Mouse (Mus musculus): ENCODE results near the gene Tmx4. TPM values are rescaled to one million over a fixed set of nuclear protein-coding genes. Genes with fewer than 3 reads are reported as not detected.
A peak's percentile ranks its signal among the peaks of the same experiment; 100 is the strongest.

Gene Tmx4
- 31.6 and 32.3 TPM in 2 replicates for polyA plus RNA-seq (2016; fragmentation: Nextera tagmentation; extraction: Ambion mirVana)

DNA sequence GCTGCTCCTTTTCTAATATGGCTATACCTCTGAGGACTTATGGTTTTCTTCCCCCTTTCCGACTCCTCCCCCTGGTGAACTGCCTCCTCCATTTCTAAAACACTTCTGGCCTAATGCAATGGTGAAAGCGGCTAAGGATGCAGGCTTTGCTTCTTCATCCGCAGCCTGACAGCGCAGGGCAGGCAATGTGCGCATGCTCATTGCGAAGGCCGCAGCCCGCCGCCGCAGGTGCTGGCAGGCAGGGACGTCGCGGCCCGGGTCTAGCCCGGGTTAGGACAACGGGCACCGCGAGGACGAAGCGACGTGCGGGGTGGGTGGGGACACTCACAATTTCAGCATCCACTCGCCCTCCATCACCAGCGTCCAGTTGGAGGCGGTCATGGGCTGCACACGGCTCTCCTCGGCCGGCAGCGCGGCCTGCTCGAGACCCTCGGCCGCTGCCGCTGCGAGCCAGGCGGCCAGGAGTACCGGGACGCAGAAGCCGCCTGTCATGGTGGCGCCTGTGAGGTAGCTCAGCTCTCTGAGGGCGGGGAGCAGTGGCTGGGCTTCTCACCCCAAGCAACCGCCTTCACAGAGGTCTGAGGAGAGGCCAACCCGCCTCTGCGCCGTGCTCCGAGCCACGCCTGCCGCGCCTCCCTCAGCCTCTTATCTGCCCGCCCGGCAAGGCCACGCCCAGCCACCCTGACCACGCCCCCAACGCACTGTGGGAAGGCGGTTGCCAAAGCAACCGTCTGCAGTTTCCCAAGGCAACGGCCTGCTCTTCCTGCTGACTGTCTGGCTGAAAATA lies at the start of gene Tmx4:
TSS of gene Tmx4 (minus strand) at position 632 of the 787 bp plus-strand sequence.
- ATAC-seq (ENCODE audit: insufficient number of reproducible peaks, insufficient read depth, low FRiP score, low TSS enrichment), result peak; percentile 99
- Histone ChIP-seq H3K9me3 (no peaks in the 10 kb centered on the region), H3K27me3 (no peaks in the 10 kb centered on the region), H3K4me1 (peaks cover 9% of the 10 kb centered on the region; the same call in 1 of the 2 replicates), H3K4me2 (replicated peaks) (peak within 1 kb of the TSS; percentile 60), H3K27ac (peak within 1 kb of the TSS; percentile 95), H3K9ac (peak within 1 kb of the TSS; percentile 72), H3K36me3 (no peaks in the 10 kb centered on the region), H3K4me3 (peak within 1 kb of the TSS; percentile 76)
- under 1% methylated on average over 57 of the region's 57 CpGs for WGBS

- ATAC-seq (ENCODE audit: insufficient number of reproducible peaks, insufficient read depth, low FRiP score, low TSS enrichment), result no peak
- Histone ChIP-seq H3K36me3 (no peaks in the 10 kb centered on the region), H3K4me3 (no peak overlapping the region), H3K4me2 (replicated peaks) (no peak overlapping the region), H3K27me3 (no peaks in the 10 kb centered on the region), H3K9ac (no peak overlapping the region), H3K4me1 (no peaks in the 10 kb centered on the region), H3K9me3 (no peaks in the 10 kb centered on the region), H3K27ac (no peak overlapping the region)
- 63% methylated on average over 1 of the region's 1 CpGs for WGBS
These were observed 48.2 kb upstream of the Tmx4 start for GRCm38 (mm10) chr2:134692125-134692524.

GRCm38 (mm10) chr2:134691055-134691454 lies 47.1 kb upstream of the Tmx4 start:
- H3K27me3 ChIP-seq, result no peaks in the 10 kb centered on the region
- ATAC-seq (ENCODE audit: insufficient number of reproducible peaks, insufficient read depth, low FRiP score, low TSS enrichment), result no peak
- H3K4me2 ChIP-seq (replicated peaks), result no peak overlapping the region
- no peak overlapping the region for H3K9ac ChIP-seq
- WGBS, result 85% methylated on average over 7 of the region's 7 CpGs
- H3K4me3 ChIP-seq, result no peak overlapping the region
- no peaks in the 10 kb centered on the region for H3K9me3 ChIP-seq
- H3K27ac ChIP-seq, result no peak overlapping the region
- H3K36me3 ChIP-seq, result no peaks in the 10 kb centered on the region
- no peaks in the 10 kb centered on the region for H3K4me1 ChIP-seq

DNA sequence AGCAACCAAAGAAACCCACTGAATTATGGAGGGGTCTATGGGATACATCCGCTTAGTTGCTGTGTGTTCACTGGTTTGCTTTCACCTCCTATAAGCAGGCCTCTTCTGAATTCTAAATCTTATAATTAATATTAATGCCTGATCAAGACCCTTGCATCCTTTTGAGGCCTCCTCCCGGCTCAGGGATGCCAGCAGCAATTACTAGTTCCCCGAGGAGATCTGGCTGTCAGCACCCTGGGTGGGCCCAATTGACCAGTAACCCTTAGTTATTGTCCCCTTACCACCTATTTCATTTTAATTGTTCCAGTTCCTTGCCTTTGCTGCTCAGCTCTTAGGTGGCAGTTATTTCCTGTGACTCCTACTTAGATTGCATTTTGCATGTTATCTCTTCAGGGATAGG lies 38.4 kb upstream of the Tmx4 start:
- no peak overlapping the region for H3K27ac ChIP-seq
- H3K9me3 ChIP-seq, result no peaks in the 10 kb centered on the region
- no peak overlapping the region for H3K4me3 ChIP-seq
- H3K4me2 ChIP-seq (replicated peaks), result no peak overlapping the region
- ATAC-seq (ENCODE audit: insufficient number of reproducible peaks, insufficient read depth, low FRiP score, low TSS enrichment), result no peak
- no peaks in the 10 kb centered on the region for H3K36me3 ChIP-seq
- 50% methylated on average over 3 of the region's 3 CpGs for WGBS
- no peak overlapping the region; the same call in 1 of the 2 replicates for H3K9ac ChIP-seq
- H3K27me3 ChIP-seq, result no peaks in the 10 kb centered on the region
- no peaks in the 10 kb centered on the region for H3K4me1 ChIP-seq

- Histone ChIP-seq H3K27me3 (no peaks in the 10 kb centered on the region), H3K9me3 (no peaks in the 10 kb centered on the region), H3K9ac (no peak overlapping the region), H3K36me3 (no peaks in the 10 kb centered on the region), H3K4me3 (no peak overlapping the region), H3K27ac (no peak overlapping the region), H3K4me1 (no peaks in the 10 kb centered on the region), H3K4me2 (replicated peaks) (no peak overlapping the region)
- no peak for ATAC-seq (ENCODE audit: insufficient number of reproducible peaks, insufficient read depth, low FRiP score, low TSS enrichment)
- WGBS, result 27% methylated on average over 9 of the region's 9 CpGs
These were observed 37.5 kb upstream of the Tmx4 start for GRCm38 (mm10) chr2:134681271-134681961.

- ATAC-seq (ENCODE audit: insufficient number of reproducible peaks, insufficient read depth, low FRiP score, low TSS enrichment), result no peak
- Histone ChIP-seq H3K4me2 (replicated peaks) (no peak overlapping the region), H3K27ac (no peak overlapping the region), H3K4me1 (no peaks in the 10 kb centered on the region), H3K9ac (no peak overlapping the region), H3K9me3 (no peaks in the 10 kb centered on the region), H3K36me3 (no peaks in the 10 kb centered on the region), H3K4me3 (no peak overlapping the region), H3K27me3 (no peaks in the 10 kb centered on the region)
- WGBS, result 74% methylated on average over 3 of the region's 3 CpGs
These were observed 35.6 kb upstream of the Tmx4 start for GRCm38 (mm10) chr2:134679567-134679966.

DNA sequence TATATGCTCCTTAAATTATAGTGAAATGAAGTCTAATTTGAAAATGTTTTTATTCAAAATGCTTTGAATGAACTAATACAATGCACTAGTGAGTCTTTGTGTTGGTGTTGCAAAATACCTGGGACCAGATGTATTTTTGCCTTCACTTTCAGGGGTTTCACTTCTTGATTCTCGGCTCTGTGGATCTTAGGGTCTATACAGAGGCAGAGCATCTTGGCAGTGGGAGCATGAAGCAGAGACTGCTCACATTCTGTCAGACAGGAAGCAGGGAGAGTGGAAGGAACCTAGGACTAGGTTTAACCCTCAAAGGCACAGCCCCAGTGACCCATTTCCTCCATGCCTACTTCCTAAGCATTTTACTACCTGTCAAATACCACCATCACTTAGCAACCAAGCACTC lies 31.5 kb upstream of the Tmx4 start:
- Histone ChIP-seq H3K9me3 (no peaks in the 10 kb centered on the region), H3K4me2 (replicated peaks) (no peak overlapping the region), H3K27me3 (no peaks in the 10 kb centered on the region), H3K4me1 (no peaks in the 10 kb centered on the region), H3K9ac (no peak overlapping the region), H3K4me3 (no peak overlapping the region), H3K27ac (no peak overlapping the region), H3K36me3 (no peaks in the 10 kb centered on the region)
- 83% methylated on average over 1 of the region's 1 CpGs for WGBS
- no peak for ATAC-seq (ENCODE audit: insufficient number of reproducible peaks, insufficient read depth, low FRiP score, low TSS enrichment)

DNA sequence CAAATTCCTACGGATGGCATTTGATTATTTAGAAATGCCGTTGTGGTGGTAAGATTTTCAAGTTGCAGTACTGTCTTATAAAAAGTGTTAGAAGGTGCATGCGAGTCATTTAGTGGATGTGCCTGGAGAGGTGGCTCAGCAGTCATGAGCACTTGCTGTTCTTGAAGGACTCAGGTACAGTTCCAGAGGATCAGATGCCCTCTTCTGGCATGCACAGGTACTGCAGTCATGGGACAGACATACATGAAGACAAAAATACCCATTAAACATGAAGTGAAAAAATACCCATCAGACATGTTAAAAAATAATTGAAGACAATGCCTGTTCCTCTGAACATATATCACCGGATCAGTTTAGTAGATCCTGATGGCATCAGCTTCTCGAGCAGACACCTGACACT lies 29.7 kb upstream of the Tmx4 start:
- H3K27me3 ChIP-seq, result no peaks in the 10 kb centered on the region
- H3K9me3 ChIP-seq, result no peaks in the 10 kb centered on the region
- no peak overlapping the region for H3K4me2 ChIP-seq (replicated peaks)
- H3K4me1 ChIP-seq, result no peaks in the 10 kb centered on the region
- no peaks in the 10 kb centered on the region for H3K36me3 ChIP-seq
- no peak overlapping the region for H3K9ac ChIP-seq
- ATAC-seq (ENCODE audit: insufficient number of reproducible peaks, insufficient read depth, low FRiP score, low TSS enrichment), result no peak
- H3K27ac ChIP-seq, result no peak overlapping the region
- H3K4me3 ChIP-seq, result no peak overlapping the region
- WGBS, result 71% methylated on average over 5 of the region's 5 CpGs

GRCm38 (mm10) chr2:134656477-134656876 lies 12.5 kb upstream of the Tmx4 start:
- no peak overlapping the region for H3K4me3 ChIP-seq
- no peaks in the 10 kb centered on the region for H3K4me1 ChIP-seq
- H3K27ac ChIP-seq, result no peak overlapping the region
- ATAC-seq (ENCODE audit: insufficient number of reproducible peaks, insufficient read depth, low FRiP score, low TSS enrichment), result no peak
- H3K9me3 ChIP-seq, result no peaks in the 10 kb centered on the region
- no peak overlapping the region for H3K9ac ChIP-seq
- 18% methylated on average over 4 of the region's 4 CpGs for WGBS
- no peaks in the 10 kb centered on the region for H3K36me3 ChIP-seq
- H3K27me3 ChIP-seq, result no peaks in the 10 kb centered on the region
- H3K4me2 ChIP-seq (replicated peaks), result no peak overlapping the region

- Histone ChIP-seq H3K9me3 (no peaks in the 10 kb centered on the region), H3K27ac (no peak overlapping the region), H3K27me3 (no peaks in the 10 kb centered on the region), H3K36me3 (no peaks in the 10 kb centered on the region), H3K4me3 (no peak overlapping the region), H3K9ac (no peak overlapping the region), H3K4me1 (no peaks in the 10 kb centered on the region), H3K4me2 (replicated peaks) (no peak overlapping the region)
- ATAC-seq (ENCODE audit: insufficient number of reproducible peaks, insufficient read depth, low FRiP score, low TSS enrichment), result no peak
These were observed 10.7 kb upstream of the Tmx4 start for GRCm38 (mm10) chr2:134654668-134655067.

DNA sequence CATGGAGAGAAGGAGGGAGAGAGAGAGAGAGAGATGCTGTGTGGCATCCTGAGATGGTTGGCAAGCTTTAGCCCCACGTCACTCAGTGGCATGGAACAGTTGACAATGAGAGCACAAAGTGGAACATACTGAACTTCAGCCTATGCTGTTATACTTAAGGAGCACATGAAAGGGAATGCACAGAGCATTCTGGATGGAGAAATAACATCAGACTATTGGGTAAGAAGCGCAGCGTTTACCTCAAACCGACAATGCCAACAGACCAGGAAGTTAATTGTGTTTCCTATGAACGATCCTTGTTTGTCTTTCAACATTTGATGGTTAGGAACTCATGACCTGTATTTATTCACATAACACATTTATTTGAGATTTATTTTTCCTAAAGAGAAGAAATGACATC lies 8.8 kb upstream of the Tmx4 start:
- H3K4me2 ChIP-seq (replicated peaks), result no peak overlapping the region
- H3K27me3 ChIP-seq, result no peaks in the 10 kb centered on the region
- WGBS, result 84% methylated on average over 5 of the region's 5 CpGs
- no peak for ATAC-seq (ENCODE audit: insufficient number of reproducible peaks, insufficient read depth, low FRiP score, low TSS enrichment)
- no peaks in the 10 kb centered on the region for H3K4me1 ChIP-seq
- H3K4me3 ChIP-seq, result no peak overlapping the region
- no peaks in the 10 kb centered on the region for H3K9me3 ChIP-seq
- H3K9ac ChIP-seq, result no peak overlapping the region
- no peak overlapping the region for H3K27ac ChIP-seq
- H3K36me3 ChIP-seq, result no peaks in the 10 kb centered on the region

DNA sequence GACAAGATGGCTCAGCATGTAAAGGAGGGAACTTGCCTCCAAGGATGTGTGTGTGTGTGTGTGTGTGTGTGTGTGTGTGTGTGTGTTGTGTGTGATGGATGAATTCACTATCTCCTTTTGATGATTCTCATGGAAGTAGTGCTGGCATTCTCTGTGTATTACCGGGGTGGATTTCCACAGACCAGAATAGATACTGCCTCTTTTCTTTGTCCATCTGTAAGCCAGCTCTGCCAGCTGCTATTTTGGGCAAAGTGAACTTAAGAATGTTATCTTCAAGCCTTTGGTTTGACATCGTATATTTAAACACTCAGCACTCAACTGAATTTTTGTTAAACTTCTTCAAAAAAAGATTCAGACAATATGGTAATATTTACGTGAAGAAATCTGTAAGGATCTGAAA lies 5.1 kb upstream of the Tmx4 start:
- WGBS, result 86% methylated on average over 3 of the region's 3 CpGs

More for the DNA sequence above, 5.1 kb upstream of the Tmx4 start:
- Histone ChIP-seq H3K27ac (no peak overlapping the region), H3K4me3 (no peak overlapping the region), H3K4me1 (peaks cover 7% of the 10 kb centered on the region; the same call in 1 of the 2 replicates), H3K27me3 (no peaks in the 10 kb centered on the region), H3K4me2 (replicated peaks) (no peak overlapping the region), H3K9ac (no peak overlapping the region), H3K9me3 (no peaks in the 10 kb centered on the region), H3K36me3 (no peaks in the 10 kb centered on the region)
- no peak for ATAC-seq (ENCODE audit: insufficient number of reproducible peaks, insufficient read depth, low FRiP score, low TSS enrichment)
